Mouse (Mus musculus): ENCODE measurements at regions not wholly inside any gene's neighbourhood (a gene's known extent, or its start where the extent isn't known, plus 50 kb on each side); places are given as distances from the start of the nearest gene placed in this dataset.
A peak's percentile ranks its signal among the peaks of the same experiment; 100 is the strongest.

- H3K36me3 ChIP-seq, result no peaks in the 10 kb centered on the region
- no peak overlapping the region for H3K9ac ChIP-seq
- H3K27me3 ChIP-seq, result no peaks in the 10 kb centered on the region
- no peaks in the 10 kb centered on the region for H3K9me3 ChIP-seq (replicated peaks)
- WGBS, result 72% methylated on average over 1 of the region's 1 CpGs
- H3K4me3 ChIP-seq (replicated peaks), result no peak overlapping the region
- H3K4me2 ChIP-seq (replicated peaks), result no peak overlapping the region
- H3K4me1 ChIP-seq, result no peaks in the 10 kb centered on the region
- no peak overlapping the region for H3K27ac ChIP-seq (replicated peaks)
- ATAC-seq (ENCODE audit: insufficient number of reproducible peaks, low FRiP score, low TSS enrichment, low read depth), result no peak
These were observed 175.3 kb upstream of the Cypt12 start for GRCm38 (mm10) chr3:17772886-17773285.

GRCm38 (mm10) chr3:17779152-17779551 lies 169.1 kb upstream of the Cypt12 start:
- Histone ChIP-seq H3K9me3 (replicated peaks) (no peaks in the 10 kb centered on the region), H3K4me3 (replicated peaks) (no peak overlapping the region), H3K9ac (no peak overlapping the region), H3K36me3 (no peaks in the 10 kb centered on the region), H3K4me1 (no peaks in the 10 kb centered on the region), H3K27me3 (peaks cover 2% of the 10 kb centered on the region; the same call in 1 of the 2 replicates), H3K4me2 (replicated peaks) (no peak overlapping the region), H3K27ac (replicated peaks) (no peak overlapping the region)
- WGBS, result 79% methylated on average over 3 of the region's 3 CpGs
- ATAC-seq (ENCODE audit: insufficient number of reproducible peaks, low FRiP score, low TSS enrichment, low read depth), result no peak

DNA sequence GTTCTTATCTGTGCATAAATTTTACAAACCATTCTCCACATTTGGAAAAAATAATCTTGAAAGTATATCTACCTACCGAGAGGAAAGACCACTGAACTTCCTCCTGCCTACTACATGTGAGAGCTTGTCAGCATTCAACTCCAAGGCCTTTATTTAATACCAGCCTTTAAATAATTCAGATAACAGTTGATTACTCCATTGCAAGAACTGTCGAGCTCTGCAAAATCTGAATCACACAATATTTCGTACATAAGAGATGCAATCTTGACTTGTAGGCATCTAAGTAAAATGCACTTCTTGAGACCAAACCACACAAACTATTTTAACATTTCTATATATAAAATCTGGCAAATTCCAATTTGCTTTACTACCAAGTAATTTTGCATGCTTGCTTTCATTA lies 164.1 kb upstream of the Cypt12 start:
- WGBS, result 65% methylated on average over 3 of the region's 3 CpGs
- H3K4me2 ChIP-seq (replicated peaks), result no peak overlapping the region
- H3K27me3 ChIP-seq, result peaks cover 44% of the 10 kb centered on the region
- ATAC-seq (ENCODE audit: insufficient number of reproducible peaks, low FRiP score, low TSS enrichment, low read depth), result no peak
- no peak overlapping the region for H3K9ac ChIP-seq
- H3K9me3 ChIP-seq (replicated peaks), result no peaks in the 10 kb centered on the region
- no peak overlapping the region for H3K4me3 ChIP-seq (replicated peaks)
- H3K36me3 ChIP-seq, result no peaks in the 10 kb centered on the region
- no peak overlapping the region for H3K27ac ChIP-seq (replicated peaks)
- H3K4me1 ChIP-seq, result peaks cover 14% of the 10 kb centered on the region

DNA sequence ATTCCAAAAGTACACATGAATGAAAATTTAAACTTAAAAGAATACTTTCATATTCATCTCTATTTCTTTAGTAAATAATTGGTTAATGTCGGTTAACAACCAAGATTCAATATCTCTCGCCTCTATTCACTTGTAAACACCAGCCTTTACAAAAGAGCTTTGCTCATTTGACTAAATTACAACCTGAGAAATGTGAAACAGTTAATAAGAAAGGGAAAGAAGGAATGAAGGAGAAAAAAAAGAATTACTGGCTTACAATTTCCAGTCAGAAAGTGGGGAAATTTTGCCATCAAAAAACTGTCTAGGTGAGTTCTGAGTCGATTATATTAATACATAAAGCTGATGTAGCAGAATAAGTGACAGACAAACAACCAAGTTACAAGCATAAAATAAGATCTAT lies 163.6 kb upstream of the Cypt12 start:
- no peaks in the 10 kb centered on the region for H3K9me3 ChIP-seq (replicated peaks)
- H3K4me1 ChIP-seq, result peaks cover 14% of the 10 kb centered on the region
- no peak overlapping the region for H3K9ac ChIP-seq
- WGBS, result 36% methylated on average over 3 of the region's 3 CpGs
- no peak overlapping the region for H3K4me2 ChIP-seq (replicated peaks)
- no peak overlapping the region for H3K27ac ChIP-seq (replicated peaks)
- no peak overlapping the region for H3K4me3 ChIP-seq (replicated peaks)
- ATAC-seq (ENCODE audit: insufficient number of reproducible peaks, low FRiP score, low TSS enrichment, low read depth), result no peak
- peaks cover 48% of the 10 kb centered on the region for H3K27me3 ChIP-seq
- H3K36me3 ChIP-seq, result no peaks in the 10 kb centered on the region

DNA sequence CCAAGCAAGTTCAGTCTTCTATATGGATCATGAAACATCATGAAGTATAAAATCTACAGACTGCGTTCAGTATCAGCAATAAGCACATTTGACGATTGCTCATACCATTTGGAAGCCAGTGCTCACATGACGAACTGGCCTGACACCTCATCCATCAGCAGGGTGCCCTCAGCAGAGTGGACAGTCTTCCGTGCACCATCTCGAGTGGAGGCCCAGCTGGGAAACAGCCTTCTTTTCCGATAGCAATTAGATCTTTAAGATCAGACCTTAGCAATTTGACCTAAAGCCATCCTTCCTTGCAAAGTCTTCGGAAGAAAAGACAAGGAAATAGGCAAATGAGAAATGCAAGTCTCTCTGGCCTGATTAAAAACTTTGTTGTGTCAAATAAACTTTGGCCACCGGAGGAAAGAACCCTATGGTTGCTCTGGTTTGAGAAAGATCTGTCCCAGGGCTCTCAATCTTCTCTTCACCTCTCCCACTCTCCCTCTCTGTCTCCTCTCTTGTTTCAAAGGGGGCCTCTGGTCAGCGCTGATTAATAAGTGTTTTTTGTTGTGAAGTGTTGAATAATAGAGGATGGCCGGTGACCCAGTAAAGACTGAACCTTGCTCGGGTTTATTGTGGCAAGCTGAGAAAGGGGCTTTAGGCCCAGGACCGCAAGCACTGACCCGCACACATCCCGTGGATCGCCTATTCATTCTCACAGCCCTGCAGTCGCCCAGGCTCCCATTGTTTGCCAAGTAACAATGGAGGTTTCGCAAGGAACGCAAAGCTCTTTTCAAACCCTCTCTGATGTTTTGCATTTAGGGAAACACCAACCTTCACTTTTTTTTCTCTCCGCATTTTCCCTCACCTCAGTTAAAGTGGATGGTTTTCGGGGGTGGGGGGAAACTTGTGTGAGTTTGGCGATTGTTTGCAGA lies 162.8 kb upstream of the Cypt12 start:
- ATAC-seq (ENCODE audit: insufficient number of reproducible peaks, low FRiP score, low TSS enrichment, low read depth), result no peak
- H3K27ac ChIP-seq (replicated peaks), result no peak overlapping the region

DNA sequence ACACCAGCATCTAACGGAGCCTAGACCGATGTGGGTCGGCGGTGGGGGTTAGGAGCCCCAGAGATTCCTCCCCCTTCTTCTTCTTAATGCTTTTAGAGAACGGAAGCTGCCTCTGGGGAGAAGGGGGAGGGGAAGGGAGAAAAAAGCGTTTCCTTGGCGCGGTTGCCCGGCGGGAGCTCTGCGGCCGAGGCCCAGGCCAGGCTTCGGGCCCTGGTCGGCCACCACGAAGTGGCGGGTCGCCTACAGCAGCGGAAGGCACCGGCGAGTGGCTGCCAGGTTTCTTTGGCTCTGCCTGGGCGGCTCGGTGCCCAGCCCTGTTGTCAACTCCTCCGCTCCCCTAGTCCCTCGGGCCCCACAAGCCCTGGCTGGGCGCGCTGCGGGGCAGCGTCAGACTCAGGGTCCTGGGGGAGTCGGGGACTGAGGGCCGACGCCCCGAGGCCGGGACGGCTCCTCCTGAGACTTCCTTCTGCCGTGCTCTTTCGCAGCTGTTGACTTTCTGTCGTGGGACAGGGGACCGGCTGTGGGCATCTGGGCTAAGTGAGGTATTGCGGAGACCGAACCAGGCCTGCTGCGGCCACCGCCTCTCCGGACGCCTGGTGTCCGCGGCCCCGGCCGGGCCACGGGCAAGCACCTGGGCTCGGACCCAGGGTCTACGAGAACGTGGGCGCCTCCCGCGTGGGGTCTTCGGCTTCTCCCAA lies 162.0 kb upstream of the Cypt12 start:
- H3K27ac ChIP-seq (replicated peaks), result no peak overlapping the region
- H3K4me2 ChIP-seq (replicated peaks), result peak overlapping the region; percentile 72
- H3K4me3 ChIP-seq (replicated peaks), result peak overlapping the region; percentile 38
- no peak overlapping the region for H3K9ac ChIP-seq
- H3K4me1 ChIP-seq, result peaks cover 14% of the 10 kb centered on the region
- no peaks in the 10 kb centered on the region for H3K36me3 ChIP-seq
- peaks cover 62% of the 10 kb centered on the region for H3K27me3 ChIP-seq
- H3K9me3 ChIP-seq (replicated peaks), result no peaks in the 10 kb centered on the region
- under 1% methylated on average over 56 of the region's 56 CpGs for WGBS
- no peak for ATAC-seq (ENCODE audit: insufficient number of reproducible peaks, low FRiP score, low TSS enrichment, low read depth)

More for the DNA sequence above, 162.8 kb upstream of the Cypt12 start:
- Histone ChIP-seq H3K4me3 (replicated peaks) (peak overlapping the region; percentile 38), H3K9ac (no peak overlapping the region), H3K4me2 (replicated peaks) (peak overlapping the region; percentile 72), H3K9me3 (replicated peaks) (no peaks in the 10 kb centered on the region), H3K36me3 (no peaks in the 10 kb centered on the region), H3K27me3 (peaks cover 54% of the 10 kb centered on the region), H3K4me1 (peaks cover 14% of the 10 kb centered on the region)
- 7% methylated on average over 21 of the region's 21 CpGs for WGBS

DNA sequence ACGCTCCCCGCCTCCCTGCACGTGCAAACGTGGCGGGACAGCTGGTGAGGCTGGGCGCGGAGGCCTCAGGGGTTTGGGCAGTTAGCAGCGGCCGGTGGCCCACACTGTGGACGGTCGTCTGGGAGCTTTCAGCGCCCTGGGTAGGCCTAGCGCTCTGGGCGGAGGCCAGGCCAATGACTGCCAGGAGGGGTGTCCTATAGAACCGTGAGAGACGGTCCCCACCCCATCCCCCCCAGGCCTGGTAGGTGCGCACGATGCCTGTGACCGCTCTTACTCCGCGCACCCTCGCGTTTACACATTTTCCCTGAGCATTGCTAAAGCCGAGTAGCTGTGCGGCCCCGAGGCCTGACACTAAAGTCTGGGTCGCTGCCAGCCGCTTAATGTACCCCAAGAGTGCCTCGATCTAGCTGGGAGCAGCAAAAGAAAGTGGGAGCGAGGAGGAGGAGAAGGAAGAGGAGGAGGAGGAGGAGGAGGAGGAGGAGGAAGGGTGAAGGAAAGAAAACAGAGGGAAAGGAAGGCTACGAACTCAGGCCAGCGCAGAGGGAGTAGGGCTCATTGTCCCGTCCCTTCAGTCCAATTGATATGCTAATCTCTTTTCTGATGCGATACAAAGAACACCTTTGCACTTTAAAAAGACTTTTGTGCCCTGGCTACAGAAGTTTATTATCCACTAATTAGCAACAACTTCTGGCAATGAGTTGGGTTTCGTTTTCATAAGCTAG lies 161.3 kb upstream of the Cypt12 start:
- ATAC-seq (ENCODE audit: insufficient number of reproducible peaks, low FRiP score, low TSS enrichment, low read depth), result peak; percentile 39; the same call in 1 of the 2 replicates
- Histone ChIP-seq H3K27ac (replicated peaks) (no peak overlapping the region), H3K36me3 (no peaks in the 10 kb centered on the region), H3K27me3 (peaks cover 68% of the 10 kb centered on the region), H3K9me3 (replicated peaks) (no peaks in the 10 kb centered on the region), H3K4me3 (replicated peaks) (peak overlapping the region; percentile 38), H3K9ac (no peak overlapping the region), H3K4me2 (replicated peaks) (peak overlapping the region; percentile 72), H3K4me1 (peaks cover 14% of the 10 kb centered on the region)
- 4% methylated on average over 35 of the region's 35 CpGs for WGBS

GRCm38 (mm10) chr3:17787443-17788333 lies 160.5 kb upstream of the Cypt12 start:
- Histone ChIP-seq H3K4me1 (peaks cover 14% of the 10 kb centered on the region), H3K9me3 (replicated peaks) (no peaks in the 10 kb centered on the region), H3K36me3 (no peaks in the 10 kb centered on the region), H3K4me3 (replicated peaks) (0 out of 2 replicates have a peak overlapping the region, but pooled peaks have one; percentile 38), H3K4me2 (replicated peaks) (no peak overlapping the region), H3K27ac (replicated peaks) (no peak overlapping the region), H3K9ac (no peak overlapping the region), H3K27me3 (peaks cover 72% of the 10 kb centered on the region)
- WGBS, result 7% methylated on average over 18 of the region's 18 CpGs
- ATAC-seq (ENCODE audit: insufficient number of reproducible peaks, low FRiP score, low TSS enrichment, low read depth), result no peak

- ATAC-seq (ENCODE audit: insufficient number of reproducible peaks, low FRiP score, low TSS enrichment, low read depth), result no peak
- H3K9ac ChIP-seq, result no peak overlapping the region
- H3K4me3 ChIP-seq (replicated peaks), result no peak overlapping the region
- H3K36me3 ChIP-seq, result no peaks in the 10 kb centered on the region
- 24% methylated on average over 4 of the region's 4 CpGs for WGBS
- no peaks in the 10 kb centered on the region for H3K9me3 ChIP-seq (replicated peaks)
- no peak overlapping the region for H3K27ac ChIP-seq (replicated peaks)
- H3K4me1 ChIP-seq, result peaks cover 14% of the 10 kb centered on the region
- H3K27me3 ChIP-seq, result peaks cover 78% of the 10 kb centered on the region
- H3K4me2 ChIP-seq (replicated peaks), result no peak overlapping the region
These were observed 159.9 kb upstream of the Cypt12 start for GRCm38 (mm10) chr3:17788334-17788720.

DNA sequence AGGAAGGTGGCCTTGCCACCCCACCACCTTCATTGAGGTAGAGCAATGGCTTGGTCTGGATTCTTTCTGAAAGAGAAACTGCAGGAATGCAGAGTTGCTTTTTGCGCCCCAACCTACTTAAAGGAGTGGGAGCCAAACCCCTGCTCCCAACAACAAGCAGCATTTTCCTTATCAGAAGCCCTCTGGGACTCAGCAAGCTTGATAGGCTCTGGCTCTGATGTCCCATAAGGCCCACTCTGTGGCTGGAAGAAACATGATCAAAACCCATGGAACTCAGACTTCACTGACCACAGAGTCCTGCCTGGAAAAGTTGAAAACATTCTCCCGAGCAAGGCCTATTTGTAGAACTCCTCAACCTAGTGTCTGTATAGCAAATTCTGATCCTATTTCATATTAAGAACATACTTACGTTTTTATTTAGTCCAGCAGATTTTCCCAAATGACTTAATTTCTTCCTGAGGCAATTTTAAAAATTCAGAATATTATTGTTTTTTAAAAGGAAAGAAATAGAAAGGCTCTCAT lies 159.4 kb upstream of the Cypt12 start:
- no peak for ATAC-seq (ENCODE audit: insufficient number of reproducible peaks, low FRiP score, low TSS enrichment, low read depth)
- no peak overlapping the region for H3K9ac ChIP-seq
- no peak overlapping the region for H3K27ac ChIP-seq (replicated peaks)
- no peak overlapping the region for H3K4me3 ChIP-seq (replicated peaks)
- H3K9me3 ChIP-seq (replicated peaks), result no peaks in the 10 kb centered on the region
- H3K27me3 ChIP-seq, result peaks cover 83% of the 10 kb centered on the region
- H3K4me1 ChIP-seq, result peaks cover 17% of the 10 kb centered on the region
- H3K36me3 ChIP-seq, result no peaks in the 10 kb centered on the region
- no peak overlapping the region for H3K4me2 ChIP-seq (replicated peaks)
- WGBS, result 25% methylated on average over 3 of the region's 3 CpGs

All from embryonic facial prominence, embryonic 15.5 days (tissue).